Mouse (Mus musculus) kidney, embryonic 16.5 days (tissue): ENCODE measurements around the gene Flvcr2. TPM values are rescaled to one million over a fixed set of nuclear protein-coding genes. Genes with fewer than 3 reads are reported as not detected.
"Not testable (repeated sequence)": the region's sequence is repeated elsewhere in the genome, so short reads cannot be mapped to it uniquely, and the experiment has no call there.

Experiments used
- ATAC-seq: fragments of 200-750 bp; cut with Nextera tagmentation; 2 replicates; pipeline ENCODE4 v1.8.0; 2017; ENCODE audit warnings: moderate TSS enrichment; ENCODE audit not compliant: low FRiP score, low TSS enrichment
- H3K27ac ChIP-seq: fragments of 300-500 bp; sonication (generic); 2 replicates; pipeline ENCODE4 v1.5.1; 2014; ENCODE audit warnings: low read length
- H3K27me3 ChIP-seq: fragments of 300-500 bp; sonication (generic); 2 replicates; pipeline ENCODE4 v1.6.1; 2014; ENCODE audit warnings: low read length, control low read depth, mixed read lengths; ENCODE audit not compliant: insufficient read depth
- H3K36me3 ChIP-seq: fragments of 300-500 bp; sonication (generic); 2 replicates; pipeline ENCODE4 v1.6.1; 2014; ENCODE audit warnings: low read length, control low read depth, mixed read lengths; ENCODE audit not compliant: insufficient read depth
- H3K4me1 ChIP-seq: fragments of 300-500 bp; sonication (generic); 2 replicates; pipeline ENCODE4 v1.6.1; 2014; ENCODE audit warnings: low read length, control low read depth, mixed read lengths; ENCODE audit not compliant: insufficient read depth
- H3K4me2 ChIP-seq: fragments of 300-500 bp; sonication (generic); replicated peaks from 2 replicates; pipeline ENCODE4 v1.6.1; 2014; ENCODE audit warnings: low read depth, low read length
- H3K4me3 ChIP-seq: fragments of 300-500 bp; sonication (generic); 2 replicates; pipeline ENCODE4 v1.5.1; 2014; ENCODE audit warnings: mild to moderate bottlenecking, low read length
- H3K9ac ChIP-seq: fragments of 300-500 bp; sonication (generic); replicated peaks from 2 replicates; pipeline ENCODE4 v1.6.1; 2014; ENCODE audit warnings: low read length
- H3K9me3 ChIP-seq: fragments of 300-500 bp; sonication (generic); 2 replicates; pipeline ENCODE4 v1.6.1; 2016; ENCODE audit warnings: low read length, control low read depth
- WGBS: fragments of 180-500 bp; shearing (Covaris S2); extraction: QIAGEN DNeasy Blood & Tissue Kit; methylation state at CpG from one replicate; pipeline ENCODE4 v1.1.7; 2014; 5-methylcytosine and 5-hydroxymethylcytosine counted together
- polyA plus RNA-seq: library from polyadenylated mRNA; unstranded; fragments of >200 nt; fragmentation: Nextera tagmentation; extraction: Ambion mirVana; gene quantifications from 2 replicates; pipeline ENCODE4 v1.2.1, GENCODE M21; 2015

Gene Flvcr2
- 6.2 and 7.1 TPM in 2 replicates for polyA plus RNA-seq

GRCm38 (mm10) chr12:85745827-85746695 lies at the start of gene Flvcr2:
TSS of gene Flvcr2 (plus strand) at chr12:85746539.
- WGBS: under 1% methylated on average over 49 of the region's 51 CpGs
- Histone ChIP-seq H3K27ac (peak within 1 kb of the TSS; percentile 55; the same call in 1 of the 2 replicates), H3K27me3 (peaks cover 9% of the 10 kb centered on the region), H3K4me3 (peak within 1 kb of the TSS; percentile 62), H3K9me3 (no peaks in the 10 kb centered on the region), H3K4me2 (peak within 1 kb of the TSS; percentile 100), H3K9ac (peak within 1 kb of the TSS; percentile 69), H3K4me1 (0 out of 2 replicates have a peak, but pooled peaks cover 5% of the 10 kb centered on the region), H3K36me3 (no peaks in the 10 kb centered on the region)
- peak; percentile 92 for ATAC-seq

DNA sequence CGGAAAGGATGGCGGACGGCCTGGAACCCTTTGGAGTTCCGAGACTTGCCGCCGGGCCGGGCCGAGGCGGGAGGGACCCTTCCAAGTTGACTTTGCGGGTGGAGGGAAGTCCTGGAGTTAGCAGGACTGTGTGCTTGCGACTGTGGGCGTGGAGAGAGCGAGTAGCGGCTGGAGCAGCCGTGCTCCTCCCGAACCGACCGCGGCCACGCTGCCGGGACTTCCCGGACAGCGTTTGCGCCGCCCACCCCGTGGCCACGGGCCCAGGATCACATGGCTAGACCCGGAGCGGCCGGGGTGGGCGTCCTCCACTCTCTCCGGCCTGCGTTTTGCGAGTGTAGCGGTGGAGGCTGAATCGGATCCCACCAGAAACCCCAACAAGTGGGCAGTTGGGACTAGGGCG lies 48.2 kb upstream of the Flvcr2 start:
- not testable (repeated sequence) for H3K36me3 ChIP-seq, H3K27me3 ChIP-seq, H3K4me1 ChIP-seq, H3K27ac ChIP-seq, H3K9me3 ChIP-seq
- Histone ChIP-seq H3K4me2 (peak overlapping the region; percentile 45), H3K9ac (peak overlapping the region; percentile 50; the same call in 1 of the 2 replicates), H3K4me3 (peak overlapping the region; percentile 25)
- WGBS: 17% methylated on average over 12 of the region's 37 CpGs
- ATAC-seq: peak; percentile 95

DNA sequence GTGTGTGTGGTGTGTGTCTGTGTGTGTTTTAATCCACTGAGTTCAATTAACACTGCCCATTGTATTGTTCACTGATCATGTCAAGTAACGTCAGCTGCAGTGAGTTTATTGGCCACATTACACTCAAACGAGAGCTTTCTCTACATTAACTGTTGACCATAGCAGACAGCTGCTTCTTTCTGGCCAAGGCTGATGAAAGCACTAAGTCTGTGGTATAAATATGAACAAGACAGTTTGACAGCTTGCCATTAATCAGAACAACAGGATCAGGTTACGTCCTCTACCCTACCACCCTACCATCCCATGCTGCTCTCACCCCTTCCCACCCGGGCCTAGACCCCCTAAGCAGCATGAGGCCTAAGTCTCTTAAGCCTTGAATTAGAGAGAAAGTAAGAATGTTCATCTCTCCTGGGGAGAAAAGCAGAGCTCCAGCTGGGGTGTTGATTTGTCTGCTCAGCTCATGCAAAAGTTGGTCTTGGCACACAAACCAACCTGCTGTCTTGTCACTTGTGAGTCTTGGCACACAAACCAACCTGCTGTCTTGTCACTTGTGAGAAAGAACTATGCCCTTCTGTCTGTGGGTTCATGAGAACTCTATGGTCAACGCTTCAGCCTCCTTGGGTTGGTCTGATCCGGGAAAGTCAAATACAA lies 46.0 kb upstream of the Flvcr2 start:
- Histone ChIP-seq H3K4me2 (no peak overlapping the region), H3K4me3 (no peak overlapping the region), H3K9ac (no peak overlapping the region), H3K27ac (no peak overlapping the region), H3K36me3 (no peaks in the 10 kb centered on the region), H3K27me3 (no peaks in the 10 kb centered on the region), H3K4me1 (peaks cover 5% of the 10 kb centered on the region), H3K9me3 (no peaks in the 10 kb centered on the region)
- ATAC-seq: no peak
- whole genome bisulfite sequencing: 55% methylated on average over 6 of the region's 6 CpGs

- no peak overlapping the region for H3K4me2 ChIP-seq
- H3K27ac ChIP-seq: no peak overlapping the region
- H3K9me3 ChIP-seq: no peaks in the 10 kb centered on the region
- H3K36me3 ChIP-seq: no peaks in the 10 kb centered on the region
- H3K4me3 ChIP-seq: no peak overlapping the region
- ATAC-seq: no peak
- peaks cover 9% of the 10 kb centered on the region for H3K4me1 ChIP-seq
- H3K9ac ChIP-seq: no peak overlapping the region
- WGBS: 82% methylated on average over 7 of the region's 7 CpGs
- no peaks in the 10 kb centered on the region for H3K27me3 ChIP-seq
These were observed 45.5 kb upstream of the Flvcr2 start for GRCm38 (mm10) chr12:85700842-85701223.

DNA sequence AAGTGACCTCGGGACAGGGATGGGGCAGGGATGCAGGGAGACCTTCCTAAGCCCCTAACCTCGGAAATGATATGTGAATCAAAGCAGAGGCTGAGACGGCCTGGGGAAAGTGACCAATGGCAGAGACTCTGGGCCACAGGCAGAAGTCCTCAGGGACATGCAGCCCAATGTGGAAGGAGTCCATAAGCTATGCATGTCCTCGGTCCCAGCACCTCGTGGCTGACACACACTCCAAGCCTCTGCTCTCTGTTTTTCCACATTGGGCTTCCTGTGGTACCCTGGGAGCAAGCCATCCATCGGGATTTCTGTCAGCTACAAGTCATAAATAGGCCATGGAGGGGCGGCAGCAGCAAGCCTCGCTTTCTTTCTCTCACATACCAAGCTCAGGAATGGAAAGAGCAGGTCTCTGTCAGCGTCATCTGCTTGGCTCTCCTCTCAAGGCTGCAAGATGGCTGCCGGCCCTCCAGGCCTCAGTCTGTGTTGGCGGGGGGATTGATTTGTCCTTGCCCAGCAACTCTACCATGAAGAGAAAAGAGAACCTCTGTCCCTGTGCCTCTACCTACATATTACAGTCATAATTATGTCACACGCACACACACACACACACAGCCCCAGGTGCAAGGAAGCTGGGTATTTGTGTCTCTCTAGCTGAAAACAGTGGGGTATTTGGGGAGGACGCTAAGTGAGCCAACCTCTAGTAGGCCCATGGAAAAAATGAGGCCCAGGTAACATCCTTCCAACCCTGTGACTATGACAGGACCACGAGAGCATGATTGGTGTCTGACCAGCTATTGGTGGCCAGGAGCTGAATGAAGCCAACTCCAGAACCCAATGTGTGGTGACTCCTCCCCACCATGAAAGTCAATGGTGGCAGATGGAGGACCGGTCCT lies 43.9 kb upstream of the Flvcr2 start:
- no peak for ATAC-seq
- Histone ChIP-seq H3K27ac (no peak overlapping the region), H3K9me3 (no peaks in the 10 kb centered on the region), H3K4me1 (peaks cover 15% of the 10 kb centered on the region), H3K36me3 (no peaks in the 10 kb centered on the region), H3K9ac (no peak overlapping the region), H3K27me3 (peaks cover under 1% of the 10 kb centered on the region; the same call in 1 of the 2 replicates), H3K4me3 (no peak overlapping the region), H3K4me2 (no peak overlapping the region)
- WGBS: 77% methylated on average over 15 of the region's 15 CpGs

- Histone ChIP-seq H3K4me3 (no peak overlapping the region), H3K36me3 (no peaks in the 10 kb centered on the region), H3K27me3 (peaks cover 11% of the 10 kb centered on the region; the same call in 1 of the 2 replicates), H3K4me2 (no peak overlapping the region), H3K27ac (no peak overlapping the region), H3K9ac (no peak overlapping the region), H3K4me1 (peaks cover 15% of the 10 kb centered on the region), H3K9me3 (no peaks in the 10 kb centered on the region)
- 65% methylated on average over 3 of the region's 3 CpGs for WGBS
- no peak for ATAC-seq
These were observed 42.8 kb upstream of the Flvcr2 start for GRCm38 (mm10) chr12:85703507-85703906.

DNA sequence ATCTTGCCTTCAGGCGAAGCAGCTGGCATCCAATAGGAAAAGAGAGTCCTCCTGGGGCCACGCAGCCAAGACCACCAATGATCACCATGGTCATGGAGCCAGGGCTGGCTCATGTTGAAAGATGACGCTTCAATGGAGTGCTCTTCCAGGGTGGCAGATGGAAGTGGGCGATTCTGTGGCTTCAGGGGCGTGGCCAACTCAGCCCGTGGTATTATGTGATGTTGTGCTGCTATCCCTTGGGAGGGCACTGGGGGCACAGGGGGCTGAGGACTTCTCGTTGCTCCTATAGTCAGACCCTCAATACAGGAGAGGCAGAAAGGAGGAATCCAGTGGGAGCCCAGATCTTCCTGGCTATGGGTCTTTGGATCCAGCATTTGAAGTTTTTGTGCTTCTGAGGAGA lies 41.8 kb upstream of the Flvcr2 start:
- ATAC-seq: no peak
- Histone ChIP-seq H3K4me1 (peaks cover 15% of the 10 kb centered on the region), H3K27ac (peak overlapping the region; percentile 76), H3K4me2 (no peak overlapping the region), H3K27me3 (peaks cover 14% of the 10 kb centered on the region; the same call in 1 of the 2 replicates), H3K9me3 (no peaks in the 10 kb centered on the region), H3K4me3 (no peak overlapping the region), H3K9ac (no peak overlapping the region), H3K36me3 (no peaks in the 10 kb centered on the region)
- 72% methylated on average over 7 of the region's 7 CpGs for WGBS

DNA sequence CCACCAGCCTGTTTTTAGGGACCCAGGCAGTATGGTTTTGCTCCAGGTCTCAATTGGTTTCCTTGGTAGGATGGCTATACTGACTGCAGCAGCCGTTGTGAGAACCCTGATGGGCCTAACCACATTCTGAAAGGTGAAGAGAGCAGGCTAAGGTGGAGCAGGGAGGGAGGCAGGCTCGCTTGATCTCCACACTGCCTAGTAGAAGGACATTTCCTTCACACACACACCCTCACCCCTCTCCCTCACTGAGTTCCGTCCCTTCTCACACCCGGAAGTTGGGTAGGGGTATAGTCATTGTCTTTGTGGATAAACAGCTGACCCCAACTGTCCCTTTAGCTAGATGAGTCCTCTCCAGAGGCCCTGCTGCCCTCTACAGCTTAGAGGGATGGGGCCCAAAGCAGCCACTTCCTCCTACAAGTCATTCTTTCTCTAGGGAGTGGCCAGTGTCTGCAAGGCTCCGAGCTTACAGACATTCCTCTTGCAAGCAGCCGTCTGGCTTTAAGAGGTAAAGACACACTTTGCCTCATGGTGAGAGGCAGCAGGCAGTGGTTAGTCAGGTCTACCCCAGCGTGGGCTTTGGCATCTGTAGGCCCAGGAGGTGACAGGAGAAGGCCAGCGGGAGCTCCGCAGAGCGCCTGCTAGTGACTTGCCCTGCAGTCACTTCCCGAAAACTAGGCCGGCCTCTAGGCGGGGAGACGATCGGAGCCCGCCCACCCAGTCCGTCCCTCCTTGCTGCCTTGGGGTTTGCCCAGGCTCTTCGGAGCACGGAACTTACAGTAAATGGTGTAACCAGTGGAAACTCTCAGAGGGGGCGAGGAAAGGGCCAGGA lies 41.1 kb upstream of the Flvcr2 start:
- Histone ChIP-seq H3K9ac (peak overlapping the region; percentile 77), H3K27me3 (peaks cover 14% of the 10 kb centered on the region; the same call in 1 of the 2 replicates), H3K4me3 (peak overlapping the region; percentile 57), H3K4me2 (peak overlapping the region; percentile 85), H3K9me3 (no peaks in the 10 kb centered on the region), H3K27ac (peak overlapping the region; percentile 76), H3K36me3 (no peaks in the 10 kb centered on the region), H3K4me1 (peaks cover 15% of the 10 kb centered on the region)
- peak; percentile 91 for ATAC-seq
- 11% methylated on average over 20 of the region's 20 CpGs for WGBS
